Mouse (Mus musculus) layer of hippocampus, postnatal 36 days (tissue): ENCODE results near the gene Stk39. TPM values are rescaled to one million over a fixed set of nuclear protein-coding genes. Genes with fewer than 3 reads are reported as not detected.

Source experiments
- DNase-seq, 2 experiments: peaks; one replicate each; pipeline ENCODE4 v3.0.0; 2022
- total RNA-seq, 2 experiments: library from RNA; stranded (reverse); gene quantifications; 2 replicates each; pipeline ENCODE4 v1.2.3; 2021

Stk39 gene
- total RNA-seq, 2 experiments from 2014 or later = 65.8 to 68.4 TPM

GRCm38 (mm10) chr2:68420223-68420622 lies 51.8 kb downstream of the Stk39 start:
- no peak for DNase-seq

GRCm38 (mm10) chr2:68419746-68420145 lies 52.3 kb downstream of the Stk39 start:
- DNase-seq = no peak

DNA sequence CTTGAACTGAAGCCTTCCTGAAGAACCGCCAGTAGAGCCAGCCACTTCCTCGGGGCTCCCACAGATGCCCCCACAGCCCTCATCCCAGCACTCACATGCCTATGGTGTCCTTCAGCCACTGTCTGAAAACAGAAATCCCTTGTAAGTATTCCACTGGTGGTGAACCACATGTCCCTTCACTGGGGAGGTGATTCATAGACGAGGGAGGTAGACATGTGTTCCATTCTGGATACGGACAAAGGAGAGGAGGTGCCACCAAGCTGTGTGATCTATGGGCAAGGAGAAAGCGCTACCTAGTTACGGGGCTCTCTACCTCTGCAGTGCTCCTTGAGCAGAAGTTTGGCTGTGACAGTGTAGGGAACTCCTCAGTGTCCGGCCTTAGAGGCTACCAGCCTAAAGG lies 52.9 kb downstream of the Stk39 start:
- DNase-seq = no peak

GRCm38 (mm10) chr2:68417081-68417480 lies 55.0 kb downstream of the Stk39 start:
- no peak for DNase-seq

DNA sequence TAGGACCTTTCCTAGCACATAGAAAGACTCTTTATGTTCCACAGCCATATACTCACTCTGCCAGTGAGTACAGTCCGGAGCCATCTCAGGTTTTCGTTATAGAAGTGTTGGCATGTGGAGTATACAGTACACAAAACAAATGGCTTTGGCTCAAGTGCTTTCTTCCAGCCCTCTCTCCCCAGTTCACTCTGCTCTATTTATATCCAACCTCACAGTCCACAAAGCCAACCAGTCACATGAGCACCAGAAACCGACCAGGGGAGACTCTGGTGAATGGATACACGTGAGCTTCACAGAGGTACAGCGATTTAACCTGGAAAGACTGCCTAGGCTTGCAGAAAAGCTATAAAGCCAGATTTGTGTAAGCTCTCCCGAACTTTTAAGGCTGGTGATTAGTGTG lies 56.4 kb downstream of the Stk39 start:
- DNase-seq = no peak

GRCm38 (mm10) chr2:68412149-68412548 lies 59.9 kb downstream of the Stk39 start:
- DNase-seq = no peak

DNA sequence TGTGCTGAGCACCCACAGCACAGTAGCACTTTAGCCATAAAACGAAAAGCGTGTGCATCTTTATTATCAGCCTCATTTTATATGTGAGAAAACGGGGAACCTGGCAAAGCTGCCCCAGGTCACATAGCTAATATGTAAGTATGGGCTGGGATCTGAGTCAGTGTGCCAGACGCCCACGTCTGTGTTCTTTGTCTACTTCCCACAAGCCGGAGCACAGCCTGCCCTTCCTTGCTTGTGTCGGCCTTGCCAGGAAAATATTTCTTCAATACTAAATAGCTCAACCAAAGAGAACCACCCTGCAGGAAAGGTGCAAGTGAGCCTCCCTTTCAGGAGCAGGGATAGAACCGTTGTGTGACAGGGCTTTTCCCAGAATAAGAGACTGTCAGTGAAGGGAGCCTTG lies 60.9 kb downstream of the Stk39 start:
- DNase-seq = no peak

DNA sequence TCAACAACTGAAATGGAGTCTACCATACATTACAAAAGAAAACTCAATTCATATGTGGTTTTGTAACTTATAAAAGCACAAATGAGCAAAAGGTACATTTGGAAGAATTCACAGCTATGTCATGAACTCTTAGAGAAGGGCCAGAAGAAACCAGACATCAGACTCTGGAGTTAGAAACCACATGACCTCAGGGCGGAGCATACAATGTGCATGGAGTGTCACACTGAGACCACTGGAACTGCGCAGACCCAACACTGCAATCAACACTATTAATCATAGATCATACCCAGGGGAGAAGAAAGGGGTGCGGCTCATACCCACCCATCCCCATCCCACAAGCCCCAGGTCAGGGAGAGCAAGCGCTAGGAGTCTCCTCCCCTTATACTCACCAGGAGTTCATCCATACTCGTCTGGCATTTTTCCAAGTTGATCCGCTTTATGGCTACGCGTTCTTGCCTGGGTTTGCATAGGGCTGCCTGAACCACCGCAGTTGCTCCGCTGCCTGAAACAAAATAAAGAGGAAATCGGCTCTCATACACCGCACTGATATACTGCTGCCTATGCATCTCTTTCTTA lies 62.3 kb downstream of the Stk39 start:
- no peak for DNase-seq

DNA sequence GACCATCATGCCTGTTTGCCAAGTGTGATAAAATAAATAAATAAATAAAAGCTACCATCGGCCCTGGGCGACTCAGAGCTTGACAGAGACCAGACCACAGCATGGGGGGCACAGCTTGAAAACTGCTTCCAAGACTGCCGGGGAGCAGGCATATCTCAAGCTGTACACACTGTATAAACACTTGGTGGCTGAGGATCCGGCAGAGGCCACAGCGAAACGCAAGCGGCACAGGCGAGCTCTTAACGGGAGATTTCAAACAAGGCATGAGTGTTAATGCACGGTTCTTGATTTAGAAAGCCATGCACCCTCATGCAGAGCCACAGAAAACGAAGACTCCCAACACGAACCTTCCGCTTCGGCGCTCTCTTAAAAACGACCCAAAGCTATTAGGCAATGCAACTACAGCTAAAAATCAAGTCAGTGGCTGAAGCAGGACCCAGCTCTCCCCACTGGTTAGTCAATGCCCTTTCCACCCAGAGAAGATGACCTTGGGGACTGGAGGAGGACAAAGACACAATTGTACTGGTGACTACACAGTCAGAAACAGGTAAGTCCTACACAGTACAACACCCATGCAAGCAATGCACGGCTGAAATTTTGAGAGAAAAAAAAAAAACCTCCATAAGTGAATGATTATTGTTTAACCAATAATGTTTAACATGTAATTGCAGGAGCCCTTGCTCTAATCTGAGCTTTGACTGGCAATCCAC lies 63.6 kb downstream of the Stk39 start:
- DNase-seq = no peak

GRCm38 (mm10) chr2:68407179-68407950 lies 64.7 kb downstream of the Stk39 start:
- DNase-seq = no peak

GRCm38 (mm10) chr2:68406571-68407074 lies 65.4 kb downstream of the Stk39 start:
- DNase-seq = no peak

DNA sequence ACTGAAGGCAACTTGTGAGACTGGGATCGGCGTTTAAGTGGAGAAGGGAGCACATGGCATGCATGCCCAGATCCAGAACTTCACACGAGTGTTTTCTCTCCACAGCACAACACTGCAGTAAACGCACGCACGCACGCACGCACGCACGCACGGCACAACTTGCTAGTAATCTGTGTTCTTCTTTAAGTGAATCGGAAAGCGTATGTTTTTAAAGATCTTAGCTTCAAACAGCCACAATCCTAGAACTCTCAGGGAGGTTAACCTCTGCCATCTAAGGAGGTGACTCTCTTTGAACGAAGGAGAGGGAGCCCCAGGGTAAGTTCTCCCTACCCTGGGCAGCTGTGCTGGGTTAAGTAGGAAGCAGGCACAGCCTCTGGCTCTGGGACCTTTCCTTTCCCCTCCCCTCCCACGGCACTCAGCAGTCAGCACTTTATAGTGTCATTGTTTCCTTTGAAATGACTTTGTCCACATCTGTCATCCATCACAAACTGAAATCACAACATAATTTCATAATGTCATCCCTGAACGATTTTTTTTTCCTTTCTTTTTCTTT lies 66.8 kb downstream of the Stk39 start:
- no peak for DNase-seq

DNA sequence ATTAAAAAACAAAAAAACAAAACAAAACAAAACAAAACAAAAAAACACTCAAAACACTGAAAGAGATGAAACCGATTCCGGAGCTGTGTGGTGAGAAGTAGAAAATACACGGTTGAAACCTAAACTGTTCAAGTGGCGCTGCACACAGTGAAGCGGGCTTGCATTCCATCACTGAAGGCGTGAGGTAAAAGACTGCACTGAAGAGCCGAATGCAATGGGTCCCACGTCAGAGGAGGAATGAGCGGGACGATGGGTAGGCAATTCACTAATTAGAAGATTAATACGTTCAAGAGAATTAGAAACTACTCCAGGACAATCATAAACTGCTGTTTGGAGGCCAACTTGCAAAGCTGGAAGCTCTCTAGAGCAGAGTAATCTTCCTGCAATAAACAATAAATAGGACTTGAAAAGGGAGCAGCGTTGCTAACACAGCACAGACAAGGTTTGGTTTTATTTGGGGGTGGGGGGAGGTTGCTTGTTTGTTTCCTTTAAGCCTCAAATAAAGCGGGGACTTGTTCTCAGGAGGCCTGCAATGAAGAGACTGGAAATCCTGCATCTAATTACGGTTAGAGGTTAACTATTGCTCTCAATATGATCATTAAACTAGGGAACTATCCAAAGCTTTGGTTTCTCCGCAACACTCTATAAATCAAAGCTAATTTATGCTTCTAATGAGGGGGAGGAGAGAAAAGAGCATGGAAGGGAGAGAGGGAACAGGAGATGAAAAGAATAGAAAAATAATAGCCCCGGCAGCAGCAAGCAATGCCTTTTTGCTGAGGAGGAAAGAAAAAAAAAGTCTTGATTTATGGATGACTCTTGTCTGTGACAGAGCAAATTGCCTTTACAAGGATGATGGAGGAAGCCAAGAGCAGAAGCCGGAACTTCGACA lies 67.5 kb downstream of the Stk39 start:
- no peak for DNase-seq

GRCm38 (mm10) chr2:68393611-68394549 lies 78.2 kb downstream of the Stk39 start:
- no peak for DNase-seq

DNA sequence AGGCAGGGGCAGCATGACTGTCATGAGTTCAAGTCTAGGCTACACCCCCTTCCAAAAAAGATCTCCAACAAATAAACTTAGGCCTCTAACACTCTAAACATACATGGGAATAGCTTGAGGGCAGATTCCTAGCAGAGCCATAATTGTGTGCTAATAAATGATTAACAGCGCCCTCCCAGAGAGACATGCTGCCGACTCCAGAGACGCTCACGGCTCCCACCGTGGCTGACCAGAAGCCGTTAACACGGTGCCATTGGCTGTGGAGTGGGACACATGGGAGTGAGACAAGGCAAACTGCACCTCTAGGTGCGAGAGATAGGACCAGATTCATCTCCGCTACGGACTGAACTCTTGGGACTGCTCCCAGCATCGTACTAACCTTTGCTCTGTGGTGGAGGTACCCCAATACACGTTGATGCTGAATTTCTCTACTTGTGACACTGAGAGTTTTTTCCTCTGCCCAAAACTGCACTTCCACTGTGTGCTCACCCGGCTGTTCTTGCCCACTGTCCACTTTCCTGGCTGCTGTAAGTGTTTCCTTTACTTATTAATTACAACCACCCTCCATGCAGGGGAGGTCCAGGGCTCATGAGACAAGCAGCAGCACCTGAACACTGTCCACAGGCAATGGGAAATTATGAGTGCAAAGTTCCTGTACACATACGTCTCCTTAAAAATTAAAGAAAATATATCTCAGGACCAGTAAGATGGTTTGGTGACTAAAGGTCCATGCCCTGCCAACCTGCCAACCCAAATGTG lies 84.1 kb downstream of the Stk39 start:
- DNase-seq = no peak

DNA sequence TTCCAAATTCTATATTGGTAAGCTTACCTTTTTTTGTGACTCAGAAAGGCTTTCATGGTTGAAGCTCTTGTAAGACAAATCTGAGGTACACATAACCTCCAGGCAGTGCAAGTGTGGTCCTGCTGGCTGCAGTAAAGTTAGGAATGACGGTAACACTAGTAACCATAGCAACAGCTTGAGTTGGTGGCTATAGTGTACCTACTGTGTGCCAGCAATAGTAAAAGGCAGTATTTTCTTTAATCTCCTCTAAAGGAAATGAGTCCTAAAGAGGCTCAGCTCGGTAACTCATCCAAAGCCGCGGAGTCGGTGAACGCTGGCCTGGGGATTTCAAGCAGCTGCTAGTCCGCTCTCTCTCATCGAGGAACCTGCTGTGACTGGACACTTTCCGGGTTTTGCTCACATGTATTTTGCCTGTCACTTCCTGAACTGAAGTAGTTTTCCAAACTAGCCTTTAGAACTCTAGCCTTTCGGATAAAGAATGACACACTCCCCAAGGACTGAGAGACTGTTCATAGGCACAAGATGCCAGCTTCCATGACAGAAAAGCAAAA lies 85.7 kb downstream of the Stk39 start:
- no peak for DNase-seq

DNA sequence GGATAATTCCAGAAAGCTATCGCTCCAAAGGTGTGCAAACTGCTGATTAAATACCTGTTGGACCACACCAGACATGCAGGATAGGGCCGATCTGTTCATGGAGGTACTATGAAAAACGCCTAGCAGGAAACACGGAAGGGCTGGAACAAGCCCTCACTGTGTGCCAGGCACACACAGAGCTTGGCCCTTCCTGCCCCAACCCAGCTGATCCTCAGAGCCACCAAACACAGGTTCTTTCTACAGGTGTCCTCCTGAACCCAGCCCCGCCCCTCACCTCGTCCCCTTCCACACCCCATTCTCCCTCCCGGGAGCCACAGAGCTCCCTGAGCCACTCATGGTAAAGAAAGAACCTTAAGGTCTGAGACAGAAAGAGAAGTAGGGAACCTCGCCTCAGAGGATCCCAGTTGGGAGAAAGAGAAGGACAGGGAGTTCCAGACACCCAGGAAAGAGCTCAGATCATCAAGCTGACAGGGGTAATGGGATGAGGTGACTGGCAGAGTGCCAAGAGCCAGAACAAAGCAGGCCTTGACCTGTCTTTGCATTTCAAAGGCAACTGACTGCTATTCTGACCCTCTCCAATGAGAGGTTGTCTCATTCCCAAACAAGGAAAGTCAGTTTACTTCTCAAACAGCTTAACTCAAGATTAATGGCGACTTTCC lies 86.3 kb downstream of the Stk39 start:
- no peak for DNase-seq

DNA sequence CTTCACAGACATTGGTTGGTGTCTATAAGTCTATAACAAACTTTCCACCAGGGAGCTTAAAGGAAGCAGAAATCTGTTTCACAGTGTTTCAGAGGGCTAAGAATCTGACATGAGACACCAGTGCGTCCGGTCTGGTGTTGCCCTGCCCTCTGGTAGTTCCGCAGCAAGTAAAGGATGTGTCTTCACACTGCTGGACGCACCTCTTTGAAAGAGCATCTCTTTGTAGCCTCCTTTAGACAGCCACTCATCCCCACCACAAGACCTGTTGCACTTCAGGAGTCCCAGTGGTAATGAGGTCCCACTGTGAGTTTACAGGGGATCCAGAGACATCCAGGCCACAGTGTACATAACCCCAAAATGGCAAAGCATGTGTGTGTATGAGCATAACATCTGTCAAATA lies 88.1 kb downstream of the Stk39 start:
- DNase-seq = no peak

GRCm38 (mm10) chr2:68382394-68383059 lies 89.5 kb downstream of the Stk39 start:
- no peak for DNase-seq
